Mouse (Mus musculus) CD4-positive, CD25-positive, alpha-beta regulatory T cell, adult 2 months (primary cell): ENCODE data around the gene Lmo1.
"Not testable (repeated sequence)": the region's sequence is repeated elsewhere in the genome, so short reads cannot be mapped to it uniquely, and the experiment has no call there.

Experiments used
- DNase-seq: peaks from one replicate; pipeline ENCODE4 v3.0.0-alpha.2; 2012; ENCODE audit warnings: low read depth, low spot score

The Lmo1 gene

DNA sequence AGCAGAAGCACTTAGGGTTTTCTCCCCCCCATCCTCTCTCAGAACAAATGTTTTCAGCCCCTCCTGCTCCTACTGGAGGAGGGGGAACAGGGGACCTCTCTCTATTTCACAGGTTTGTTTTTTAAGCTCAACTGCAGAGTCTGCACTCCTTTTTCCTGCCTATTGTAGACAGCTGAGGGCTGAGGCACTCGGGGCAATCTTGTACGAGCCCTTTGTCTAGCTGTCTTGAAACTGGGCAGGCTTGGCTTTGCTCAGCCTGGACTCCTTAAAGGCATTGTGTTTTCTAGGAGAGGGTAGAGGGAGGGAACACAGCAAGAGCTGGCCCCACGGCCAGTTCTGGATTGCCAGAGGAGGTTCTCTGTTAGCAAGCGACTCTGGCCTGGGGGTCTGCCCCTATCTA, 59.5 kb downstream of the Lmo1 start:
- not testable (repeated sequence) for DNase-seq

DNA sequence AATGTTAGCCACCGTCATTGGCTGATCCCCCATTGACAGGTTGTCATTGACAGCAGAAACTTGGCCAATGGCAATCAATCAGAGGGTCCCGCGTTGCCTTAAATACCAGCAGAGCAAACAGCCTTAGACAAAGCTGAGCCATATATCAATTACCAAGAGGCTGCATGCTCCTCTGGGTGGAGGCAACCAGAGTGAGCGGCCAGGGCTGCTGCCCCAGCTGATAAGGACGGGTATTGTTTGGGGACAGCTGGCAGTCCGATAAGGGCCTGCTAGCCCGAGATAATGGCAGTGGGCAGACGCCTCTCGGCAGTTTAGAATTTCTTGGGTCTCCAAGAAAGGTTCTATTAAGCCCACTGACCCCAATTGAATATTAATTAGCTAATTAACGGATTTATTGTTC, 60.1 kb downstream of the Lmo1 start:
- no peak for DNase-seq

- DNase-seq = no peak
These were observed 64.0 kb downstream of the Lmo1 start for GRCm38 (mm10) chr7:109111000-109111399.

DNA sequence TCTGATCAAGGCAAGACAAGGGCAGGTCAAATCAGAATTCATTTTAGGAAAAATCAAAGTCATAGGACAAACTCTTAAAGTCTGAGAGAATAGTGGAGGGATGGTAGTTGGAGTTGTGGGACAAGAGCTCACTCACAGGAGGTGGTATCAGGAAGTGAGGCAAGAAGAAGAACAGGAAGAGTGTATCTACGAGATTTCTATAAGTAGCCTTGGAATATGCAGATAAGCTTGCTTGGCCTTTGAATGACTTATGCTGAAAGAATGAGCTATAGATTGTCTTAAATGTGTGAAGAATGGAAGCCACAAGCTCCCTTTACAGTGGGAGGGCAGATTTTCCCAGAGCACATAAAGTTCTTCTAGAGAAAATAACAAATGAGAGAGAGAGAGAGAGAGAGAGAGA, 70.1 kb downstream of the Lmo1 start:
- no peak for DNase-seq

GRCm38 (mm10) chr7:109101167-109101566, 73.8 kb downstream of the Lmo1 start:
- no peak for DNase-seq

DNA sequence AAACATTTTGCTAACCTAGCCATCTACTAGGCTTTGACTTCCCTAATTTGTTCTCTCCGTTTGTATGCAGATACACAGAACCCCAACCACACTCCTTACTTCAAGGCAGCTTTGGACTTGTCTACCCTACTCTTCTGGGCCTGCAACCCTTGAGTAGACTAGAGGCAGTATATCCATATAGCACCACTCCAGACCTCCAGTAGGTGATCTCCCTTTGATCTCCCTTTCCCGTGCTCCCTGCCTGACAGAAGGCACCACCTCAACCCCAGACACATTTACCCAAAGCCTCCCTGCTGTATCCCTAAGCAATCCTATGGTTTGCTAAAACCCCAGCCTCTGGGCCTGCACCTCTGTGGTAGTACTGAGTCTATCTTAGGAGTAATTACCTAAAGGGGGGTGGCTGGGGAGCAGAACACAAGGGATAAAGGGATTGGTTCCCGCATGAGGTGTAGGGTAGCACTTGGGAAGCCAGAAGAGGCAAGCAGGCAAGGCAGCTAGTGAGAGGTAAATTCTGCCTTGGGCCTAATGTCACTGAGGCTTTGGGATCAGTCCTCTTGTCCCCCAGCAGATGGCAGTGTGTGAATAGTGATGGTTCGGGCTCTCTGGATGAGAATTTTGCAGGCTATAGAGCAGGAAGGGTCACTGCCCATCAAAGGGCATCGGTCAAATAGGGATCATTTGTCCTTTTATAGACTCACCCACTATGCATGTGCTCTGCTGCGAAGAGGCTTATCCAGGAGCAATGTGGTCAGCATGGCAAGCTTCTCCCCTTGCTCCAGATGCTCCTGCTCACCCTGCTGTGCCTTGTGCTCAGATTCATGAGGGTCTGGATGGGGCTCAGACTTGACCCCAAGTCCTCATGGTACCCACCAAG, 76.6 kb downstream of the Lmo1 start:
- no peak for DNase-seq

DNA sequence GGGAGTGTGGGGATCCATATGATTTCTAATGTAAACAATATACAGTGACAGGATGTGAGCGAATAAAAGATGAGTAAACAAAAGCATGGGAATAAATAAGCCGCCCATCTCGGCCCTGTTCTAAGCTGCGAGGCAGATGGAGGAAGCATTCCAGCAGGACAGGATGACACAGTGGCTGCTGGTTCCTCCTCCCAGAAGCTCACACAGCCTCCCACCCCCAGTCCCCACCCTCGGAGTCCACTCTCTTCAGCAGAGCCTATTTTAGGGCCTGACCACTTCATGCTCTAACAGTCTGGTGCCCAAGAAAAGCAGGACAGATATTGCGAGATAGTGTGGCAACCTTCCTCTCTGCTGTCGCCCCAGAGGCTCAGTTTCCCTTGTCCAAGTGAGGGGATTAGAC, 77.8 kb downstream of the Lmo1 start:
- DNase-seq = no peak

DNA sequence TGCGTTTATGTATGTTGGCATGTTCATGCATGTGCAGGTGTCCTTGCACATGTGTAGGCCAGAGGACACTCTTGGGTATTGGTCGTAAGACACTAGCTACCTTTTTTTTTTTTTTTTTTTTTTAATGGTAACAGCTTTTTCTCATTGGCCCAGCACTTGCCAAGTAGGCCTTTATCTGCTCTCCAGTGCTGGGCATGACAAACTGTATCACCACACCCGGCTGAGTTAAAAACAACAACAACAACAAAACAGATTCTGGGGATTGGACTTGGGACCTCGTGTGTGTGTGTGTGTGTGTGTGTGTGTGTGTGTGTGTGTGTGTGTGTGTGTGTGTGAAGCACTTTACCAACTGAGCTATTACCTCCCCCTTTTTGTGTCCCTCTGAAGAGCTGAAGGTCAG, 78.4 kb downstream of the Lmo1 start:
- no peak for DNase-seq

- no peak for DNase-seq
These were observed 80.7 kb downstream of the Lmo1 start for GRCm38 (mm10) chr7:109094294-109094693.

- DNase-seq = not testable (repeated sequence)
These were observed 83.7 kb downstream of the Lmo1 start for GRCm38 (mm10) chr7:109091316-109091715.
